Mouse (Mus musculus): Measurements from ENCODE around the gene Immp2l.

Immp2l gene

GRCm38 (mm10) chr12:41315871-41316270 lies 292.0 kb downstream of the Immp2l start:
- peak; percentile 35 for DNase-seq (ENCODE audit: low spot score)

GRCm38 (mm10) chr12:41316426-41316825 lies 292.5 kb downstream of the Immp2l start:
- DNase-seq (ENCODE audit: low spot score): peak; percentile 69

GRCm38 (mm10) chr12:41317431-41317830 lies 293.5 kb downstream of the Immp2l start:
- no peak for DNase-seq (ENCODE audit: low spot score)

GRCm38 (mm10) chr12:41322018-41322417 lies 298.1 kb downstream of the Immp2l start:
- DNase-seq (ENCODE audit: low spot score): no peak

GRCm38 (mm10) chr12:41324418-41324817 lies 300.5 kb downstream of the Immp2l start:
- DNase-seq (ENCODE audit: low spot score): no peak

GRCm38 (mm10) chr12:41325756-41326155 lies 301.9 kb downstream of the Immp2l start:
- no peak for DNase-seq (ENCODE audit: low spot score)

GRCm38 (mm10) chr12:41330988-41331671 lies 307.2 kb downstream of the Immp2l start:
- no peak for DNase-seq (ENCODE audit: low spot score)

- DNase-seq (ENCODE audit: low spot score): no peak
These were observed 321.7 kb downstream of the Immp2l start for GRCm38 (mm10) chr12:41345621-41346020.

GRCm38 (mm10) chr12:41347494-41347893 lies 323.6 kb downstream of the Immp2l start:
- no peak for DNase-seq (ENCODE audit: low spot score)

GRCm38 (mm10) chr12:41349386-41349785 lies 325.5 kb downstream of the Immp2l start:
- no peak for DNase-seq (ENCODE audit: low spot score)

- no peak for DNase-seq (ENCODE audit: low spot score)
These were observed 325.9 kb downstream of the Immp2l start for GRCm38 (mm10) chr12:41349814-41350213.

- DNase-seq (ENCODE audit: low spot score): no peak
These were observed 327.4 kb downstream of the Immp2l start for GRCm38 (mm10) chr12:41351275-41351674.

GRCm38 (mm10) chr12:41354857-41355256 lies 331.0 kb downstream of the Immp2l start:
- no peak for DNase-seq (ENCODE audit: low spot score)

GRCm38 (mm10) chr12:41356040-41356439 lies 332.1 kb downstream of the Immp2l start:
- peak; percentile 32 for DNase-seq (ENCODE audit: low spot score)

GRCm38 (mm10) chr12:41386685-41387084 lies 362.8 kb downstream of the Immp2l start:
- DNase-seq (ENCODE audit: low spot score): no peak

- no peak for DNase-seq (ENCODE audit: low spot score)
These were observed 370.3 kb downstream of the Immp2l start for GRCm38 (mm10) chr12:41394231-41394630.

GRCm38 (mm10) chr12:41401136-41401535 lies 377.2 kb downstream of the Immp2l start:
- no peak for DNase-seq (ENCODE audit: low spot score)

GRCm38 (mm10) chr12:41401923-41402322 lies 378.0 kb downstream of the Immp2l start:
- no peak for DNase-seq (ENCODE audit: low spot score)

GRCm38 (mm10) chr12:41409431-41409830 lies 385.5 kb downstream of the Immp2l start:
- no peak for DNase-seq (ENCODE audit: low spot score)

- DNase-seq (ENCODE audit: low spot score): no peak
These were observed 392.7 kb downstream of the Immp2l start for GRCm38 (mm10) chr12:41416635-41417034.

- no peak for DNase-seq (ENCODE audit: low spot score)
These were observed 393.2 kb downstream of the Immp2l start for GRCm38 (mm10) chr12:41417099-41417498.

GRCm38 (mm10) chr12:41417961-41418360 lies 394.1 kb downstream of the Immp2l start:
- DNase-seq (ENCODE audit: low spot score): no peak

- peak; percentile 84 for DNase-seq (ENCODE audit: low spot score)
These were observed 401.3 kb downstream of the Immp2l start for GRCm38 (mm10) chr12:41425101-41425679.

- peak; percentile 71 for DNase-seq (ENCODE audit: low spot score)
These were observed 403.6 kb downstream of the Immp2l start for GRCm38 (mm10) chr12:41427464-41427863.
